Mouse (Mus musculus) CH12.LX (cell line): ENCODE measurements around the gene 1700019N19Rik. TPM values are rescaled to one million over a fixed set of nuclear protein-coding genes. Genes with fewer than 3 reads are reported as not detected.

Source experiments
- DNase-seq: peaks from one replicate; pipeline ENCODE4 v3.0.0-alpha.2; 2013; ENCODE audit errors: extremely low read depth
- H3K27ac ChIP-seq: 2 replicates; pipeline ENCODE4 v1.5.1; 2012; ENCODE audit warnings: low read depth, mild to moderate bottlenecking, control low read depth, moderate library complexity; ENCODE audit not compliant: insufficient read depth
- H3K27me3 ChIP-seq: replicated peaks from 2 replicates; pipeline ENCODE3; 2012; ENCODE audit warnings: inconsistent platforms
- H3K36me3 ChIP-seq, 2 experiments: replicated peaks in 1 of 2; 2 replicates each; pipeline versions ENCODE3 to v1.6.1; 2012; ENCODE audit warnings: inconsistent platforms in 1 of 2, low read length in 1 of 2, mild to moderate bottlenecking in 1 of 2, mixed read lengths in 1 of 2, moderate library complexity in 1 of 2; ENCODE audit not compliant: control insufficient read depth in 1 of 2, insufficient read depth in 1 of 2
- H3K4me1 ChIP-seq, 2 experiments: 2 replicates each; pipeline ENCODE4 v1.6.1; 2012; ENCODE audit warnings: inconsistent platforms in 1 of 2, moderate library complexity in 1 of 2; ENCODE audit not compliant: insufficient read depth in 2 of 2, control insufficient read depth in 1 of 2
- H3K4me2 ChIP-seq: 2 replicates; pipeline ENCODE4 v1.6.1; 2012; ENCODE audit warnings: low read depth, mild to moderate bottlenecking, control low read depth; ENCODE audit not compliant: poor library complexity, insufficient read depth, severe bottlenecking
- H3K4me3 ChIP-seq, 3 experiments: fragments of 150-350 bp in 1 of 3; sonication (generic) in 1 of 3; replicated peaks in 1 of 3; 2 replicates each; pipeline versions ENCODE3 to v1.5.1; 2011 to 2012; ENCODE audit warnings: low read depth in 2 of 3, low read length in 2 of 3, mild to moderate bottlenecking in 2 of 3, moderate library complexity in 2 of 3, control low read depth in 1 of 3, improper control_type of control experiment in 1 of 3, inconsistent platforms in 1 of 3, mixed read lengths in 1 of 3; ENCODE audit not compliant: poor library complexity in 1 of 3
- H3K79me2 ChIP-seq: replicated peaks from 2 replicates; pipeline ENCODE4 v1.6.1; 2012; ENCODE audit warnings: mild to moderate bottlenecking, moderate library complexity; ENCODE audit not compliant: control insufficient read depth, poor library complexity, insufficient read depth, severe bottlenecking; ENCODE audit errors: extremely low read depth
- H3K9ac ChIP-seq: 2 replicates; pipeline ENCODE4 v1.6.1; 2012; ENCODE audit warnings: low read depth, mild to moderate bottlenecking, control low read depth, moderate library complexity; ENCODE audit not compliant: insufficient read depth
- H3K9me3 ChIP-seq: replicated peaks from 2 replicates; pipeline ENCODE3; 2012; ENCODE audit warnings: low read length, inconsistent platforms, mixed read lengths
- BHLHE40 ChIP-seq: IDR thresholded peaks from 2 replicates; pipeline ENCODE4 v1.6.1; 2011; ENCODE audit warnings: mild to moderate bottlenecking, low read depth, low read length, improper control_type of control experiment
- CHD2 ChIP-seq: IDR thresholded peaks from 2 replicates; pipeline ENCODE4 v1.6.1; 2011; ENCODE audit warnings: low read length, improper control_type of control experiment
- KAT2A ChIP-seq: IDR thresholded peaks from 2 replicates; pipeline ENCODE4 v1.6.1; 2012; ENCODE audit warnings: low read length, improper control_type of control experiment, inconsistent platforms; ENCODE audit not compliant: insufficient replicate concordance
- MAFK ChIP-seq: IDR thresholded peaks from 2 replicates; pipeline ENCODE4 v1.6.1; 2011; ENCODE audit warnings: low read length, improper control_type of control experiment; ENCODE audit not compliant: insufficient replicate concordance
- MAZ ChIP-seq: IDR thresholded peaks from 2 replicates; pipeline ENCODE4 v1.6.1; 2012; ENCODE audit warnings: low read depth, mild to moderate bottlenecking, inconsistent platforms, low read length, improper control_type of control experiment, moderate library complexity
- MXI1 ChIP-seq: IDR thresholded peaks from 2 replicates; pipeline ENCODE4 v1.6.1; 2011; ENCODE audit warnings: mild to moderate bottlenecking, low read depth, low read length, improper control_type of control experiment
- MYC ChIP-seq: IDR thresholded peaks from 2 replicates; pipeline ENCODE4 v1.6.1; 2011; ENCODE audit warnings: low read depth, mild to moderate bottlenecking, improper control_type of control experiment, low read length
- PAX5 ChIP-seq: IDR thresholded peaks from 2 replicates; pipeline ENCODE4 v1.6.1; 2012; ENCODE audit warnings: low read length, inconsistent platforms, mixed read lengths
- RAD21 ChIP-seq: IDR thresholded peaks from 2 replicates; pipeline ENCODE4 v1.6.1; 2011; ENCODE audit warnings: low read depth, mild to moderate bottlenecking, low read length, improper control_type of control experiment, moderate library complexity
- RCOR1 ChIP-seq: conservative IDR thresholded peaks from 2 replicates; pipeline ENCODE4 v1.6.1; 2012; ENCODE audit warnings: low read depth, mild to moderate bottlenecking, inconsistent platforms, low read length, improper control_type of control experiment
- SIN3A ChIP-seq: IDR thresholded peaks from 2 replicates; pipeline ENCODE4 v1.6.1; 2012; ENCODE audit warnings: low read length, improper control_type of control experiment, inconsistent platforms
- TCF12 ChIP-seq: IDR thresholded peaks from 2 replicates; pipeline ENCODE4 v1.6.1; 2014; ENCODE audit warnings: low read depth, mild to moderate bottlenecking, inconsistent platforms, low read length, improper control_type of control experiment
- USF1 ChIP-seq: IDR thresholded peaks from 2 replicates; pipeline ENCODE4 v1.6.1; 2014; ENCODE audit warnings: low read depth, mild to moderate bottlenecking, inconsistent platforms, low read length, improper control_type of control experiment
- ZC3H11A ChIP-seq: IDR thresholded peaks from 2 replicates; pipeline ENCODE4 v1.6.1; 2012; ENCODE audit warnings: low read depth, mild to moderate bottlenecking, inconsistent platforms, low read length, improper control_type of control experiment
- ZMIZ1 ChIP-seq: IDR thresholded peaks from 2 replicates; pipeline ENCODE4 v1.6.1; 2012; ENCODE audit warnings: low read depth, mild to moderate bottlenecking, inconsistent platforms, low read length, improper control_type of control experiment
- ZNF384 ChIP-seq: IDR thresholded peaks from 2 replicates; pipeline ENCODE4 v1.6.1; 2012; ENCODE audit warnings: low read depth, low read length, improper control_type of control experiment, inconsistent platforms
- dilution Hi-C: fragments of 300-500 bp; cut with MboI; formaldehyde crosslinking; loops from 2 replicates; pipeline ENCODE4 v1.14.3; 2020; ENCODE audit warnings: low sequenced_read_pairs; ENCODE audit not compliant: extremely low pct_unique_long_range_greater_than_20kb, extremely low pct_ligation_motif_present
- in situ Hi-C: fragments of 300-500 bp; cut with MboI; formaldehyde crosslinking; loops from 3 replicates; pipeline ENCODE4 v1.14.3; 2019; ENCODE audit warnings: low sequenced_read_pairs, low pct_ligation_motif_present, low pct_unique_long_range_greater_than_20kb, mixed read lengths
- polyA plus RNA-seq: library from polyadenylated mRNA; unstranded; fragments of >175 nt; gene quantifications from 2 replicates; pipeline ENCODE4 v1.2.1, GENCODE M21; 2012; ENCODE audit warnings: low read depth; ENCODE audit not compliant: insufficient read length
- total RNA-seq, 2 experiments: library from RNA; depleted of rRNA; stranded (reverse); fragments of 300-350 nt in 1 of 2; fragments of >200 nt in 1 of 2; gene quantifications; 2 replicates each; pipeline ENCODE4 v1.2.3; 2012 to 2014

Gene 1700019N19Rik
- total and polyA plus RNA-seq, 3 experiments: 0.83 to 1.1 (median 0.89) TPM

- TF ChIP-seq MAFK: no peak
- TF ChIP-seq BHLHE40: no peak
- no peak for TF ChIP-seq SIN3A
- TF ChIP-seq CHD2: no peak
- TF ChIP-seq MXI1: no peak
- TF ChIP-seq USF1: no peak
- TF ChIP-seq MAZ: no peak
- TF ChIP-seq PAX5: no peak
- no peak for TF ChIP-seq RCOR1
- H3K36me3 ChIP-seq: no peaks in the 10 kb centered on the region
Measured at GRCm38 (mm10) chr19:58795114-58795669, 931 bp upstream of the 1700019N19Rik start.

GRCm38 (mm10) chr19:58789194-58789593, 5.1 kb downstream of the 1700019N19Rik start:
- H3K27me3 ChIP-seq: no peaks in the 10 kb centered on the region
- dilution Hi-C loops: no loop called here
- H3K9ac ChIP-seq: no peak overlapping the region
- H3K79me2 ChIP-seq: no peaks in the 10 kb centered on the region
- no peak for DNase-seq
- no peaks in the 10 kb centered on the region for H3K36me3 ChIP-seq
- no peak for TF ChIP-seq PAX5
- no peak for TF ChIP-seq ZNF384
- no peak for TF ChIP-seq TCF12
- no peak for TF ChIP-seq ZMIZ1
- no peak for TF ChIP-seq KAT2A
- TF ChIP-seq ZC3H11A: no peak
- no peak for TF ChIP-seq MAFK
- no peak for TF ChIP-seq MYC
- no peak for TF ChIP-seq RAD21
- TF ChIP-seq, all 38 proteins: peak for 0
- no peak overlapping the region for H3K4me2 ChIP-seq
- peaks cover 5 to 8% of the 10 kb centered on the region in 2 experiments; a peak in 3 of 4 replicates for H3K4me1 ChIP-seq
- no peak overlapping the region for H3K4me3 ChIP-seq
- H3K27ac ChIP-seq: no peak overlapping the region
- in situ Hi-C loops: no loop called here
- no peaks in the 10 kb centered on the region for H3K9me3 ChIP-seq

More at GRCm38 (mm10) chr19:58795114-58795669, 931 bp upstream of the 1700019N19Rik start:
- no peak overlapping the region for H3K27ac ChIP-seq
- dilution Hi-C loops (no loop called here), in situ Hi-C loops (no loop called here)
- no peak overlapping the region for H3K4me2 ChIP-seq
- H3K9me3 ChIP-seq: no peaks in the 10 kb centered on the region
- no peaks in the 10 kb centered on the region for H3K79me2 ChIP-seq
- peaks cover 6 to 8% of the 10 kb centered on the region in 2 experiments; a peak in 3 of 4 replicates for H3K4me1 ChIP-seq
- no peak for DNase-seq
- H3K9ac ChIP-seq: no peak overlapping the region
- H3K4me3 ChIP-seq: no peak overlapping the region
- H3K27me3 ChIP-seq: no peaks in the 10 kb centered on the region
